13 mouse cellular contexts compared by ENCODE assay signal in the genomic region with DNA sequence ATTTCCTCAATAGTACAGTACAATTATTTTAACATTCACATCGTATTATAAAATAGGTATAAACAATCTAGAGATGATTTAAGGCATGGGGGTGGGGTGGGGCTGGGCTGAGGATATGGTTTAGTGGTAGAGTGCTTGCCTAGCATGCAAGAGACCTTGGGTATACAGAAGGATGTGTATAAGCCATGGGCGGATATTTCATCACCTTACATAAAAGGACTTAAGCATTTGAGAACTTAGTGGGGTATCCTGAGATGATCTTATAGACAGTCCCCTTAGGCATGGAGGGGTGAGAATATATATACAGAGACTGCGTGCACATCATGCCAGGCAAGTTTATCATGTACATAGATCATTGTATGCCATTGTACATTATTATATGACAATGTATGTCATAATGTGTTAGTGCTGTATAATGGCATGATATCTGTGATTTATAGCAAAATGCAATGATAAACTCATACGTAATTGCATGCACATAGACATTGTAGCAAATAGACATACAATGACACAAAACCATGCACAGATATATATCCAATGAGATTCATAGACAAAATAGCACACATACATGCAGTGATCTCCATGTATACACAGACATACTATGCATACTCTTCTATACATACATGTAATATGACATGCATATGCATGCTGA. TPM values are rescaled to one million over a fixed set of nuclear protein-coding genes. Genes with fewer than 3 reads are reported as not detected.
DNase-seq lines count a peak whose midpoint lies in the region; ATAC-seq and TF ChIP-seq lines count a peak whose summit lies in the region.
"Had no signal": no experiment of that assay in that cellular context is flagged by ENCODE, and none has a peak within 500 bp of the region (broad histone marks: within the 10 kb centered on the region; RNA-seq: fewer than 3 reads in every experiment).

No protein-coding gene starts in this region.

- no peak overlapping the region for H3K9ac ChIP-seq in hindbrain, embryonic 13.5 days
- H3K9ac ChIP-seq in hindbrain, embryonic 11.5 days (ENCODE audit: low read depth, low read length), result no peak overlapping the region
- no peak overlapping the region for H3K9ac ChIP-seq in midbrain, embryonic 15.5 days
- H3K9ac ChIP-seq: embryonic facial prominence, embryonic 13.5 days had no signal

- no peak for ATAC-seq in hindbrain, embryonic 13.5 days (ENCODE audit: low FRiP score)
- ATAC-seq in hindbrain, embryonic 11.5 days (ENCODE audit: low FRiP score), result no peak
- no peak for ATAC-seq in midbrain, embryonic 15.5 days (replicated peaks)

- H3K4me2 ChIP-seq in hindbrain, embryonic 13.5 days, result 0 out of 2 replicates have a peak overlapping the region, but pooled peaks have one; percentile 95
- H3K4me2 ChIP-seq in hindbrain, embryonic 11.5 days (replicated peaks; ENCODE audit: low read depth, low read length), result no peak overlapping the region
- H3K4me2 ChIP-seq in midbrain, embryonic 15.5 days, result no peak overlapping the region
- H3K4me2 ChIP-seq: embryonic facial prominence, embryonic 13.5 days; heart, embryonic 11.5 days had no signal

- no peak for TF ChIP-seq CTCF in cortical plate, adult 2 months (IDR thresholded peaks at IDR 0.05; ENCODE audit: extremely low read depth, insufficient read depth, low read length)

- no peaks in the 10 kb centered on the region for H3K36me3 ChIP-seq in hindbrain, embryonic 13.5 days
- H3K36me3 ChIP-seq in hindbrain, embryonic 11.5 days (ENCODE audit: control insufficient read depth, insufficient read depth, low read length), result no peaks in the 10 kb centered on the region
- no peaks in the 10 kb centered on the region for H3K36me3 ChIP-seq in midbrain, embryonic 15.5 days (replicated peaks)
- H3K36me3 ChIP-seq: embryonic facial prominence, embryonic 13.5 days; hindbrain, embryonic 10.5 days had no signal

- H3K4me1 ChIP-seq in hindbrain, embryonic 13.5 days (replicated peaks), result peaks cover 45% of the 10 kb centered on the region
- peaks cover 6% of the 10 kb centered on the region for H3K4me1 ChIP-seq in hindbrain, embryonic 11.5 days (replicated peaks; ENCODE audit: control insufficient read depth, insufficient read depth, low read length)
- H3K4me1 ChIP-seq in cortical plate, adult 2 months (ENCODE audit: control insufficient read depth, insufficient read depth, low read length), result no peaks in the 10 kb centered on the region
- H3K4me1 ChIP-seq in midbrain, embryonic 15.5 days, result peaks cover 41% of the 10 kb centered on the region

- 79% methylated on average over 4 of the region's 4 CpGs for WGBS in hindbrain, embryonic 13.5 days
- 76% methylated on average over 4 of the region's 4 CpGs for WGBS in hindbrain, embryonic 11.5 days
- 77% methylated on average over 4 of the region's 4 CpGs for WGBS in midbrain, embryonic 15.5 days

- H3K4me3 ChIP-seq in hindbrain, embryonic 13.5 days, result no peak overlapping the region
- no peak overlapping the region for H3K4me3 ChIP-seq in hindbrain, embryonic 11.5 days (ENCODE audit: low read depth, low read length)
- peak overlapping the region; percentile 61; the same call in 1 of the 2 replicates for H3K4me3 ChIP-seq in cortical plate, adult 2 months (ENCODE audit: insufficient read depth, low read length)
- H3K4me3 ChIP-seq in midbrain, embryonic 15.5 days, result peak overlapping the region; percentile 63; the same call in 1 of the 2 replicates
- H3K4me3 ChIP-seq: embryonic facial prominence, embryonic 13.5 days; hindbrain, embryonic 10.5 days had no signal

- no peak for DNase-seq in hindbrain, embryonic 11.5 days (ENCODE audit: low spot score)
- peak; percentile 80 for DNase-seq in A20 (ENCODE audit: low read depth, low spot score)
- no peak for DNase-seq in heart, adult 18-20 months
- DNase-seq in neural tube, embryonic 10.5 days (ENCODE audit: extremely low spot score, low spot score), result no peak
- DNase-seq in layer of hippocampus, postnatal 36 days, result no peak
- DNase-seq: lung, adult 2 months had no signal

- peaks cover 27% of the 10 kb centered on the region for H3K27me3 ChIP-seq in hindbrain, embryonic 13.5 days
- peaks cover 33% of the 10 kb centered on the region for H3K27me3 ChIP-seq in hindbrain, embryonic 11.5 days (ENCODE audit: control insufficient read depth, insufficient read depth, low read length)
- H3K27me3 ChIP-seq in midbrain, embryonic 15.5 days (replicated peaks), result no peaks in the 10 kb centered on the region

- H3K27ac ChIP-seq in hindbrain, embryonic 13.5 days, result no peak overlapping the region
- no peak overlapping the region for H3K27ac ChIP-seq in hindbrain, embryonic 11.5 days (ENCODE audit: low read depth, low read length)
- H3K27ac ChIP-seq in cortical plate, adult 2 months (ENCODE audit: insufficient read depth, low read length), result no peak overlapping the region
- H3K27ac ChIP-seq in midbrain, embryonic 15.5 days, result peak overlapping the region; percentile 95; the same call in 1 of the 2 replicates
- H3K27ac ChIP-seq: embryonic facial prominence, embryonic 13.5 days; hindbrain, embryonic 10.5 days had no signal

- H3K9me3 ChIP-seq in hindbrain, embryonic 13.5 days, result no peaks in the 10 kb centered on the region
- no peaks in the 10 kb centered on the region for H3K9me3 ChIP-seq in hindbrain, embryonic 11.5 days (ENCODE audit: control insufficient read depth, low read length)
- no peaks in the 10 kb centered on the region for H3K9me3 ChIP-seq in midbrain, embryonic 15.5 days
- H3K9me3 ChIP-seq: embryonic facial prominence, embryonic 13.5 days; hindbrain, embryonic 10.5 days had no signal

- no peak for TF ChIP-seq POLR2A in cortical plate, adult 2 months (IDR thresholded peaks at IDR 0.05; ENCODE audit: extremely low read depth, insufficient read depth, low read length)

RNA-seq across cellular contexts. Expression of gene Tspoap1, which starts 1.3 kb away (rescaled TPM):
- 40.7 and 40.8 TPM in 2 replicates for polyA plus RNA-seq in hindbrain, embryonic 13.5 days (2015; fragmentation: Nextera tagmentation; extraction: Ambion mirVana)
- 6.4 and 10.0 TPM in 2 replicates for polyA plus RNA-seq in hindbrain, embryonic 11.5 days (2014; fragmentation: Nextera tagmentation; extraction: Ambion mirVana)
- polyA plus RNA-seq in cortical plate, adult 2 months (2012; rRNA removed), result 269 and 297 TPM in 2 replicates
- 65.8 and 72.5 TPM in 2 replicates for polyA plus RNA-seq in midbrain, embryonic 15.5 days (2015; fragmentation: Nextera tagmentation; extraction: Ambion mirVana)
- total RNA-seq in heart, adult 18-20 months (2021), result under 1 TPM in 1 of 2 experiments, not detected in 1; 0.15 TPM
- total RNA-seq in layer of hippocampus, postnatal 36 days (2021), result 100 to 1,000 TPM; 146 to 163 TPM

RNA-seq across cellular contexts. Expression of gene Supt4a, which starts 21.7 kb away (rescaled TPM):
- 143 and 150 TPM in 2 replicates for polyA plus RNA-seq in hindbrain, embryonic 13.5 days (2015; fragmentation: Nextera tagmentation; extraction: Ambion mirVana)
- polyA plus RNA-seq in hindbrain, embryonic 11.5 days (2014; fragmentation: Nextera tagmentation; extraction: Ambion mirVana), result 162 and 169 TPM in 2 replicates
- 153 and 154 TPM in 2 replicates for polyA plus RNA-seq in cortical plate, adult 2 months (2012; rRNA removed)
- 136 and 137 TPM in 2 replicates for polyA plus RNA-seq in midbrain, embryonic 15.5 days (2015; fragmentation: Nextera tagmentation; extraction: Ambion mirVana)
- 10 to 100 TPM; 42.8 to 46.1 TPM for total RNA-seq in heart, adult 18-20 months (2021)
- total RNA-seq in layer of hippocampus, postnatal 36 days (2021), result 10 to 100 TPM; 71.7 to 78.7 TPM

RNA-seq across cellular contexts. Expression of gene Mpo, which starts 34.3 kb away (rescaled TPM):
- polyA plus RNA-seq in hindbrain, embryonic 13.5 days (2015; fragmentation: Nextera tagmentation; extraction: Ambion mirVana), result 0.65 and 1.00 TPM in 2 replicates
- polyA plus RNA-seq in hindbrain, embryonic 11.5 days (2014; fragmentation: Nextera tagmentation; extraction: Ambion mirVana), result 2.8 and 5.3 TPM in 2 replicates
- 0.06 TPM in 1 of 2 replicates, not detected in the other for polyA plus RNA-seq in cortical plate, adult 2 months (2012; rRNA removed)
- 0.12 and 1.2 TPM in 2 replicates for polyA plus RNA-seq in midbrain, embryonic 15.5 days (2015; fragmentation: Nextera tagmentation; extraction: Ambion mirVana)
- not detected for total RNA-seq in heart, adult 18-20 months (2021)
- total RNA-seq in layer of hippocampus, postnatal 36 days (2021), result under 1 TPM; 0.28 to 0.60 TPM
- total RNA-seq: left cerebral cortex, postnatal 10 days had no signal

Comparison
In these comparisons a context has a peak if more than half of its experiments do, and no peak if none do; other contexts are left out.
1. H3K4me3 ChIP-seq: peak in cortical plate, adult 2 months (single experiment) and midbrain, embryonic 15.5 days (single experiment); none in hindbrain, embryonic 13.5 days (single experiment) and hindbrain, embryonic 11.5 days (single experiment).